ENCODE assay signal across 27 mouse cellular contexts in the genomic region with DNA sequence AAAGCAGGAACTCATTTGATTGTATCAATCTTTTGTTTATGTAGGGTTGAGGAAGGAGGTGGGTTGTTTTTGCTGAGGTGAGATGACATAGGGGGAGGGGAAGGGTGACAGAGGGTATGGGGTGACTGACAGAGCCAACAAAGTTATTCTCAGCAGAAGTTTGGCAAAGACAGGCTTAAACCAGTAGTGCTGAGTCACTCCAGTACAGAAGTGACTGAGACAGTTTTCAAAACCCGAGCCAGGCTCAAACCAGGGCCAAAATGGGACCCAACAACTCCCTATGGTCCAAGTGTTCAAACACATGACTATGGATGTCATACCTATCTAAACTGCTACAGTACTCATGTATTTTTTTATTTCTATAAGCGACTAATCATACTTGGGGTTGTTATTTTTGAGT. TPM values are rescaled to one million over a fixed set of nuclear protein-coding genes. Genes with fewer than 3 reads are reported as not detected.
"Had no signal": no experiment of that assay in that cellular context is flagged by ENCODE, and none has a peak within 500 bp of the region (broad histone marks: within the 10 kb centered on the region; RNA-seq: fewer than 3 reads in every experiment).

No protein-coding gene starts in this region.

- H3K9ac ChIP-seq: kidney, embryonic 15.5 days; limb, embryonic 12.5 days; limb, embryonic 15.5 days; liver, embryonic 12.5 days; liver, embryonic 15.5 days; midbrain, embryonic 13.5 days; neural tube, embryonic 13.5 days had no signal

- H3K4me3 ChIP-seq: kidney, embryonic 15.5 days; left cerebral cortex, adult 2 months; limb, embryonic 12.5 days; limb, embryonic 15.5 days; liver, embryonic 12.5 days; liver, embryonic 15.5 days; megakaryocyte, embryonic 14.5 days; midbrain, embryonic 10.5 days; midbrain, embryonic 13.5 days; myocyte; neural tube, embryonic 13.5 days had no signal

- H3K9me3 ChIP-seq: kidney, embryonic 15.5 days; limb, embryonic 12.5 days; limb, embryonic 15.5 days; liver, embryonic 12.5 days; liver, embryonic 15.5 days; megakaryocyte, embryonic 14.5 days; midbrain, embryonic 10.5 days; midbrain, embryonic 13.5 days; neural tube, embryonic 13.5 days had no signal

- H3K36me3 ChIP-seq: kidney, embryonic 15.5 days; limb, embryonic 12.5 days; limb, embryonic 15.5 days; liver, embryonic 12.5 days; liver, embryonic 15.5 days; midbrain, embryonic 10.5 days; midbrain, embryonic 13.5 days; neural tube, embryonic 13.5 days had no signal

- H3K27me3 ChIP-seq: kidney, embryonic 15.5 days; limb, embryonic 12.5 days; limb, embryonic 15.5 days; liver, embryonic 12.5 days; liver, embryonic 15.5 days; megakaryocyte, embryonic 14.5 days; midbrain, embryonic 13.5 days; neural tube, embryonic 13.5 days had no signal

- H3K4me1 ChIP-seq: kidney, embryonic 15.5 days; limb, embryonic 12.5 days; limb, embryonic 15.5 days; liver, embryonic 12.5 days; liver, embryonic 15.5 days; megakaryocyte, embryonic 14.5 days; midbrain, embryonic 10.5 days; midbrain, embryonic 13.5 days; neural tube, embryonic 13.5 days had no signal

- H3K27ac ChIP-seq: kidney, embryonic 15.5 days; left cerebral cortex, adult 2 months; limb, embryonic 12.5 days; limb, embryonic 15.5 days; liver, embryonic 12.5 days; liver, embryonic 15.5 days; midbrain, embryonic 10.5 days; midbrain, embryonic 13.5 days; neural tube, embryonic 13.5 days; stomach, postnatal 0 days had no signal

- ATAC-seq: liver, embryonic 12.5 days; midbrain, embryonic 13.5 days; midbrain, embryonic 16.5 days had no signal

- H3K4me2 ChIP-seq: kidney, embryonic 15.5 days; limb, embryonic 12.5 days; limb, embryonic 15.5 days; liver, embryonic 12.5 days; liver, embryonic 15.5 days; midbrain, embryonic 13.5 days; neural tube, embryonic 13.5 days had no signal

- DNase-seq: kidney, adult 8-10 months; kidney, postnatal 10 days; kidney, postnatal 36 days; layer of hippocampus, postnatal 36 days; left cerebral cortex, postnatal 4 days; lung, adult 2 months; lung, postnatal 14 days; lung, postnatal 4 days; right cerebral cortex, adult 18-20 months; right cerebral cortex, postnatal 14 days; right cerebral cortex, postnatal 4 days; thymus, adult 2 months; thymus, postnatal 14 days; thymus, postnatal 4 days had no signal

RNA-seq across cellular contexts. Expression of gene Hnmt, which starts 52.4 kb away (rescaled TPM):
- polyA plus RNA-seq: myocyte had no signal
